Mouse (Mus musculus) forebrain, embryonic 14.5 days (tissue): ENCODE data around the gene Gm27021. TPM values are rescaled to one million over a fixed set of nuclear protein-coding genes. Genes with fewer than 3 reads are reported as not detected.

Experiments used
- ATAC-seq: fragments of 200-750 bp; cut with Nextera tagmentation; 2 replicates; pipeline ENCODE4 v1.8.0; 2017; ENCODE audit warnings: mild to moderate bottlenecking, moderate library complexity
- DNase-seq: peaks from one replicate; pipeline ENCODE4 v3.0.0-alpha.2; 2015; ENCODE audit warnings: low spot score
- H3K27ac ChIP-seq: fragments of 300-500 bp; sonication (generic); 2 replicates; pipeline ENCODE4 v1.5.1; 2014; ENCODE audit warnings: low read depth, mild to moderate bottlenecking, control low read depth, low read length, moderate library complexity
- H3K27me3 ChIP-seq: fragments of 300-500 bp; sonication (generic); replicated peaks from 2 replicates; pipeline ENCODE4 v1.6.1; 2014; ENCODE audit warnings: low read length, control low read depth, mixed read lengths; ENCODE audit not compliant: control insufficient read depth, insufficient read depth
- H3K36me3 ChIP-seq: fragments of 300-500 bp; sonication (generic); 2 replicates; pipeline ENCODE4 v1.6.1; 2014; ENCODE audit warnings: low read length, control low read depth; ENCODE audit not compliant: control insufficient read depth, insufficient read depth
- H3K4me1 ChIP-seq: fragments of 300-500 bp; sonication (generic); 2 replicates; pipeline ENCODE4 v1.6.1; 2014; ENCODE audit warnings: antibody characterized with exemption, low read length, control low read depth; ENCODE audit not compliant: control insufficient read depth, insufficient read depth
- H3K4me2 ChIP-seq: fragments of 300-500 bp; sonication (generic); 2 replicates; pipeline ENCODE4 v1.6.1; 2014; ENCODE audit warnings: mild to moderate bottlenecking, control low read depth, low read length
- H3K4me3 ChIP-seq: fragments of 300-500 bp; sonication (generic); 2 replicates; pipeline ENCODE4 v1.5.1; 2014; ENCODE audit warnings: low read depth, low read length, control low read depth
- H3K9ac ChIP-seq: fragments of 300-500 bp; sonication (generic); 2 replicates; pipeline ENCODE4 v1.6.1; 2014; ENCODE audit warnings: mild to moderate bottlenecking, low read length, control low read depth, moderate library complexity
- H3K9me3 ChIP-seq: fragments of 300-500 bp; sonication (generic); replicated peaks from 2 replicates; pipeline ENCODE4 v1.6.1; 2016; ENCODE audit warnings: low read length, control low read depth, mixed read lengths; ENCODE audit not compliant: control insufficient read depth
- WGBS: fragments of 180-500 bp; shearing (Covaris S2); extraction: QIAGEN DNeasy Blood & Tissue Kit; methylation state at CpG from one replicate; pipeline ENCODE4 v1.1.7; 2014; 5-methylcytosine and 5-hydroxymethylcytosine counted together
- polyA plus RNA-seq: library from polyadenylated mRNA; unstranded; fragments of >200 nt; fragmentation: Nextera tagmentation; extraction: Ambion mirVana; gene quantifications from 2 replicates; pipeline ENCODE4 v1.2.1, GENCODE M21; 2014

Gm27021 gene
- polyA plus RNA-seq, 1 experiment from 2014 or later, result 2.9 TPM

DNA sequence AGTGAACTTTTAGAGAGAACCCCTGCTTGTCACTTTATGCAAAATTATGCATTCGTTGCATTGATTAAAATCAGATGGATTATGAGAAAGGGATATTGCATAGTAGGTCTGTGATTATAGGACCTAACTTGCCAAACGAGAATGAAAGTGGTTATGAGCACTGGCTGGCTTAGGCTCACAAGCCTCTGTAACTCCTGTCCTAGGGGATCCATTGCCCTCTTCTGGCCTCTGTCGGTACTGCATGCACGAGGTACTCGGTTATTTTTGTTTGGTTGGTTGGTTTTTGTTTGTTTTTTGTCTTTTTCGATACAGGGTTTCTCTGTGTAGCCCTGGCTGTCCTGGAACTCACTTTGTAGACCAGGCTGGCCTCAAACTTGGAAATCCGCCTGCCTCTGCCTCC lies 60.0 kb downstream of the Gm27021 start:
- Histone ChIP-seq H3K4me3 (no peak overlapping the region), H3K27me3 (no peaks in the 10 kb centered on the region), H3K9me3 (no peaks in the 10 kb centered on the region), H3K4me1 (0 out of 2 replicates have a peak, but pooled peaks cover 1% of the 10 kb centered on the region), H3K9ac (no peak overlapping the region), H3K27ac (no peak overlapping the region), H3K36me3 (no peaks in the 10 kb centered on the region), H3K4me2 (no peak overlapping the region)
- WGBS, result 16% methylated on average over 7 of the region's 7 CpGs
- DNase-seq, result peak; percentile 87
- ATAC-seq, result peak; percentile 75

DNA sequence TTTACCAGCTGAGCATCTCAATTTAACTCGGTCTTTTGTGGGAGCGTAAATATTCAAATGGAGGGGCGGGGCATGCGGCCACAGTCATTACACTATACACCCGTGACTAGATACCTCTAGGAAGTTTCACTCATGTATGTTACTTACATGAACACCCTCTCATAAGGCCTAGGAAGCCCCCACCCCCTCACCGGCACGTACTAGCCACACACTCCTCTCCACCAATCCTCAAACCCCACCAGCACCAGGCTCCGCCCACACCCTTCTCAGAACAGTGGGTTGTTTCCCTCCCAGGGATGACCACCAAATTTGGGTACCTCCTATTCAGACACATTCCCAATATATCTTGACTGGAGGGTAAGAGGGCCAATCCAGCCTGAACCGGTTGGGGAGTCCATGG lies 60.4 kb downstream of the Gm27021 start:
- H3K9me3 ChIP-seq, result no peaks in the 10 kb centered on the region
- H3K4me1 ChIP-seq, result 0 out of 2 replicates have a peak, but pooled peaks cover 6% of the 10 kb centered on the region
- H3K27ac ChIP-seq, result no peak overlapping the region
- ATAC-seq, result peak; percentile 37; the same call in 1 of the 2 replicates
- no peak overlapping the region for H3K4me2 ChIP-seq
- H3K27me3 ChIP-seq, result no peaks in the 10 kb centered on the region
- no peaks in the 10 kb centered on the region for H3K36me3 ChIP-seq
- no peak overlapping the region for H3K4me3 ChIP-seq
- DNase-seq, result no peak
- 81% methylated on average over 9 of the region's 9 CpGs for WGBS
- no peak overlapping the region for H3K9ac ChIP-seq

DNA sequence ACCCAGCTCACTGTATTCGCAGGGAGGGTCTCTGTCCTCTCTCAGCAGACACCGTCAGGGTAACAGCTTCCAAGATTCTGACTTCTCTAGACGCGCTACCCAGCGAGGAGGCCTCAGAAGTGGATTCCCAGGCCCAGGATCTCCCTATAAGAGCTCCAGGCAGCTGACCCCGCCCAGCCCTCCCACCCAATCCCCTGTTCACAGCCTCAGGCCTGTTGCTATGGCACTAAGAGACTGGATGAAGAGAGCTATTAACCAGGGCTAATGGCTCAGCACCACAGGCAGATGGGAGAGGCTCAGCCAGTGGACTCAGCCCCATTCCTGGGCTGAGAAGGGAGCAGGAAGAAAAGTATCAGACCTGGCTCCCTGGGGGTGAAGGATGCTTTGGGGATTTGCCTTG lies 65.2 kb downstream of the Gm27021 start:
- Histone ChIP-seq H3K36me3 (no peaks in the 10 kb centered on the region), H3K27ac (no peak overlapping the region), H3K4me3 (no peak overlapping the region), H3K27me3 (no peaks in the 10 kb centered on the region), H3K9ac (no peak overlapping the region), H3K4me2 (no peak overlapping the region), H3K4me1 (peaks cover 10% of the 10 kb centered on the region; the same call in 1 of the 2 replicates), H3K9me3 (no peaks in the 10 kb centered on the region)
- 35% methylated on average over 6 of the region's 6 CpGs for WGBS
- peak; percentile 71 for DNase-seq
- peak; percentile 38; the same call in 1 of the 2 replicates for ATAC-seq

GRCm38 (mm10) chr8:120599504-120599903 lies 68.4 kb downstream of the Gm27021 start:
- peaks cover 10% of the 10 kb centered on the region; the same call in 1 of the 2 replicates for H3K4me1 ChIP-seq
- whole genome bisulfite sequencing, result 44% methylated on average over 7 of the region's 7 CpGs
- H3K9me3 ChIP-seq, result no peaks in the 10 kb centered on the region
- H3K27ac ChIP-seq, result peak overlapping the region; percentile 78; the same call in 1 of the 2 replicates
- H3K36me3 ChIP-seq, result no peaks in the 10 kb centered on the region
- peak; percentile 81 for DNase-seq
- no peak overlapping the region for H3K9ac ChIP-seq
- ATAC-seq, result no peak
- no peaks in the 10 kb centered on the region for H3K27me3 ChIP-seq
- H3K4me3 ChIP-seq, result no peak overlapping the region
- H3K4me2 ChIP-seq, result no peak overlapping the region

DNA sequence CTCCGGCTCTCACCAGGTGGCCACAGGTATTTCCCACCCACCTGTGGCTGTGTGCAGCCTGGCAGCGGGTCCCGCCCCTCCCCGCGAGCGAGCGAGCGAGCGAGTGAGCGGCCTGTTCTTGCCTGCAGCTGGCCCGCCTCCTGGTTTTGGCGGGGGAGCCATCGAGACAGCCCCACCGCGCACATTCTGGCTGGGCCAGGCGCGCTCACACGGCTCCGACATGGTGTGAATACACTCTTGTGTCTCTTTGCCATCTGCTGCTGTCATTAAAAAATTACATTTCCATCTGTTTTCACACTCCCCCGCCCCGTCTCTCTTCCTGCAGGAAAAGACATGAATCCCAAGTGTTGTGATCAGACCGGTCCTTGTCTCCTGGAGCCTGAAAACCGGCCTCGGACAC lies 69.3 kb downstream of the Gm27021 start:
- H3K27ac ChIP-seq, result peak overlapping the region; percentile 78
- no peaks in the 10 kb centered on the region for H3K9me3 ChIP-seq
- no peak overlapping the region for H3K9ac ChIP-seq
- no peaks in the 10 kb centered on the region for H3K36me3 ChIP-seq
- 21% methylated on average over 24 of the region's 24 CpGs for WGBS
- peak overlapping the region; percentile 12; the same call in 1 of the 2 replicates for H3K4me2 ChIP-seq
- no peaks in the 10 kb centered on the region for H3K27me3 ChIP-seq
- DNase-seq (peak; percentile 93), ATAC-seq (peak; percentile 87)
- H3K4me3 ChIP-seq, result no peak overlapping the region
- H3K4me1 ChIP-seq, result peaks cover 10% of the 10 kb centered on the region; the same call in 1 of the 2 replicates

DNA sequence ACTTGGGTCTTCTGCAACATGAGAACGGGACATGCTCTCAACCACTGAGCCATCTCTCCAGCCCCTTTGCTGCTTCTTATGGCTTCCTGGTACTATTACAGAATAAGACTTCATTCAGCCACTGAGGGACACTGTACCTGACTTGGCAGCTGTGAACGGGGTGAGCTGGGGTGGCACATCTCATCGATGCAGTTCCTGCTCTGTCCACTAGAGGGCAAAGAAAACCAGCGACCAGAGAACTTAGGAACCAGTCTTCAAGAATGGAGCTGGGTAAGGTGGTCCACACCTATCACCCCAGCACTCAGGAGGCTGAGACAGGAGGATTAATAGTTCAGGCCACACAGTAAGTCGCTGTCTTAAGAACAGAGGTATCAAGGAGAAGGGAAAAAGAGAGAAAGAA lies 71.9 kb downstream of the Gm27021 start:
- H3K9me3 ChIP-seq, result no peaks in the 10 kb centered on the region
- no peak overlapping the region for H3K27ac ChIP-seq
- H3K4me2 ChIP-seq, result no peak overlapping the region
- DNase-seq, result peak; percentile 72
- H3K9ac ChIP-seq, result no peak overlapping the region
- no peak for ATAC-seq
- WGBS, result 9% methylated on average over 5 of the region's 5 CpGs
- no peaks in the 10 kb centered on the region for H3K36me3 ChIP-seq
- peaks cover 6% of the 10 kb centered on the region; the same call in 1 of the 2 replicates for H3K4me1 ChIP-seq
- no peak overlapping the region for H3K4me3 ChIP-seq
- H3K27me3 ChIP-seq, result no peaks in the 10 kb centered on the region

GRCm38 (mm10) chr8:120594571-120594970 lies 73.3 kb downstream of the Gm27021 start:
- Histone ChIP-seq H3K27ac (no peak overlapping the region), H3K4me1 (peaks cover 11% of the 10 kb centered on the region; the same call in 1 of the 2 replicates), H3K27me3 (no peaks in the 10 kb centered on the region), H3K9ac (no peak overlapping the region), H3K36me3 (no peaks in the 10 kb centered on the region), H3K4me2 (no peak overlapping the region), H3K4me3 (no peak overlapping the region), H3K9me3 (no peaks in the 10 kb centered on the region)
- 89% methylated on average over 5 of the region's 5 CpGs for WGBS
- ATAC-seq (no peak), DNase-seq (no peak)

- H3K4me3 ChIP-seq, result no peak overlapping the region
- no peak overlapping the region for H3K4me2 ChIP-seq
- H3K36me3 ChIP-seq, result no peaks in the 10 kb centered on the region
- WGBS, result 67% methylated on average over 10 of the region's 10 CpGs
- H3K27me3 ChIP-seq, result no peaks in the 10 kb centered on the region
- no peak for ATAC-seq
- H3K4me1 ChIP-seq, result peaks cover 10% of the 10 kb centered on the region; the same call in 1 of the 2 replicates
- H3K9ac ChIP-seq, result no peak overlapping the region
- peak overlapping the region; percentile 65 for H3K27ac ChIP-seq
- H3K9me3 ChIP-seq, result no peaks in the 10 kb centered on the region
- peak; percentile 73 for DNase-seq
Observed at GRCm38 (mm10) chr8:120591587-120592292, 76.1 kb downstream of the Gm27021 start.

- peak overlapping the region; percentile 72 for H3K4me2 ChIP-seq
- H3K9ac ChIP-seq, result peak overlapping the region; percentile 18
- WGBS, result 56% methylated on average over 2 of the region's 2 CpGs
- no peak overlapping the region for H3K27ac ChIP-seq
- H3K36me3 ChIP-seq, result no peaks in the 10 kb centered on the region
- no peak for ATAC-seq
- H3K9me3 ChIP-seq, result no peaks in the 10 kb centered on the region
- peak overlapping the region; percentile 41 for H3K4me3 ChIP-seq
- peaks cover 10% of the 10 kb centered on the region; the same call in 1 of the 2 replicates for H3K4me1 ChIP-seq
- H3K27me3 ChIP-seq, result no peaks in the 10 kb centered on the region
- DNase-seq, result no peak
Observed at GRCm38 (mm10) chr8:120589921-120590320, 78.0 kb downstream of the Gm27021 start.
